Mouse (Mus musculus): Measurements from ENCODE around the gene Cacul1.

The Cacul1 gene

DNA sequence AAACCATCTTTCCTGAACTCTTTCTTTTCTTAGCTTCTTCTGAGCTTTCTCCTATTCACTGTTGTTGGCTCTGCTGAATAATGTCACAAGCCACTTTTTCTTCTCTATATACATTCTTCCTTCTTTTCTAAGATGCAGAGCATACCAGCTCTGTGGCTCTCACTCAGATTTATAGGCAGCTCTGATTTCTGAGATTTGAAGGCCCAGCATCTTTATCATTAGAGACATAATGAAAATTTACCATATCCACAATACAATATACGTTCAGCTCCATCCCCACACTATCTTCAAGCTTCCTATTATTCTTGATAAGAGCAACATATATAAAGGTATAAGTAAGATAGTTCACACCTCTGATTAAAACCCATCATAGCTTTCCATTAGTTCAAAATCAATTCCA lies 50.7 kb downstream of the Cacul1 start:
- no peak for DNase-seq (ENCODE audit: low spot score in 2 of 2)

DNA sequence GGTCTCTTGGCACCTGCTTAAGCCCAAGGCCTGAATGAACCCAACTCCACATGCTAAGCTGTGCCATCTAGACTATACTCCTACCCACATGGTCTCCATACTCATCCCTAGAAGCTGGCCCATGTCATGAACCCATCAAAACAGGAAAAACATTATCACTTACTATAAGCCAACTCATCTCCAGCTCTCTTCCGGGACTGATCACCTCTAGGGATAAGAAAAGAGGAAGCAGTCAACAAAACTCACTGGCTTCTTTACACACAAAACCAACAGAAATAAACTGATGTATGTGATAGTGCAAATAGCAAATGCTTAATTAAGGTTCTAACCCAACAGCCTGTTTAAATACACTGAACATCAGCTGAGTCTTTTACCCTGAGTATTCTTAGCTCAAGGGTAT lies 51.5 kb downstream of the Cacul1 start:
- DNase-seq (ENCODE audit: low spot score in 2 of 2): no peak

DNA sequence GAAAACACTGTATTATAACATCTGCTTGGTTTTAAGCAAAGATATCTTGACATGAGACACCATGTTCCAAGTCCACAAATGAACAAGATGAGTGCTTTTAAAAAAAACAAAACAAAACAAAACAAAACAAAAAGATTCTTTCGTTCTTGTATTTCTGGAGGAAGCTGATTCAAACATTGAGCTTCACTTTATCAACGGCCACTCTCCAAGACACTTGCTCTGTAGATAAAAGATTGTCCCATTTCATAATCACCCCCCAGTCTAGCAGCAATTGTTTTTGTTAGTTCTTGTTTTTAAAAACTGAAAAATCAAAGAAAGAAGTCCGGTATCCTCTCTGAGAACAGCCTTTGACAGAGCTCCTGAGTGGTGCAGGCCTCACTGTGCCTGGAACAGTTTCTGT lies 52.2 kb downstream of the Cacul1 start:
- no peak for DNase-seq (ENCODE audit: low spot score in 2 of 2)

DNA sequence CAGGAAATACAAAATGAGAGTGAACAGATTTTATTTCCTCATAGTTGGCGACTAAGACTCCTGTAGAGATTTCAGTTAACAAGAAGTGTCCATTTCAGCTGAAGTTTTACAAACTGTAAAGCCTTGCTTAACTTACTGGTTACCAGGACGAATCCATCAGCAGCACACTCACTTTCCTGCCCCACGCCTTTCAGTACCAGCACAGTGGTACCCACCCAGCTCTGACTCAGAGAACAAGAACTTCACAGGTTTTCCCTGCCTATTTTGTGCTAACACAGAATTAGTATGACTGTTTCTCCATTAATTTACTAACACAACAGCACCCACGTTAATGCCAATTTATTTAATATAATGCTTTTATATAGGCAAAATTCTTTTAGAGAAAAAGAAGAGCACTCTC lies 53.9 kb downstream of the Cacul1 start:
- no peak for DNase-seq (ENCODE audit: low spot score in 2 of 2)

DNA sequence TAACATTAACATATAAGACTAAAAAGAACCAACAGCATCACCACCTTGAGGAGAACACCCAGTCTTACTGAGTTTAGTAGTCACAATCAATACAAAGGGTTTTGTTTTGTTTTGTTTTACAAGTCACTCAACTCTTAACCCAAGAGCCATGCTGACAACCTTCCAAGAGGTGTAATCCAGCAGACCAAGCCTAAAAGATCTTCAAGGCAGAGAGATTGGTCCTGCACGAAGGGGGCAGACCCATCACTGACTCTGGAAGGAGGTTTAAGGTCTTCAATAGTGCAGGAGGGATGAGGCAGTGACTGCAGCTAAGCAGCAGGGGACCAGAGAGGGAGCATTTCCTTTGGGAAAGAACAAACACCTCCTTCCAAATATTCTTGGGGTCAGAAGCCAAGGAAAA lies 55.7 kb downstream of the Cacul1 start:
- no peak for DNase-seq (ENCODE audit: low spot score in 2 of 2)

DNA sequence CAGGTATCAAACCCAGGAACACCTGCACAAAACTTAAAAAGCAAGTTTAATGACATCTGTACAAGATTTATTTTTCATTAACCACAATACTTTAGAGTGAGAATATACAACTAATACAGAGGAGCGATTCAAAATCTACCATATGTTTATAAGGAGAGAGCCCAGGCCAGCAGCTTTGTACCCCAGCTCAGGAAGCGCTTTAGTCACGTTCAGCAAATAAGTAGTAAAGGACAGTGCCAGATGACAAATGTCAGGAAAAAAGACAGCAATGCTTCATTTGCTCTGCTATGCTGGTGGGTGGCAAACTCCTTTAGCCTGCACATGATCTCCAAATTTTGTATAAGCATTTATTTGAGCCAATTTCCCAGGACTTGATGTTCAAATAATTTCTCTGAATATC lies 56.1 kb downstream of the Cacul1 start:
- no peak for DNase-seq (ENCODE audit: low spot score in 2 of 2)

DNA sequence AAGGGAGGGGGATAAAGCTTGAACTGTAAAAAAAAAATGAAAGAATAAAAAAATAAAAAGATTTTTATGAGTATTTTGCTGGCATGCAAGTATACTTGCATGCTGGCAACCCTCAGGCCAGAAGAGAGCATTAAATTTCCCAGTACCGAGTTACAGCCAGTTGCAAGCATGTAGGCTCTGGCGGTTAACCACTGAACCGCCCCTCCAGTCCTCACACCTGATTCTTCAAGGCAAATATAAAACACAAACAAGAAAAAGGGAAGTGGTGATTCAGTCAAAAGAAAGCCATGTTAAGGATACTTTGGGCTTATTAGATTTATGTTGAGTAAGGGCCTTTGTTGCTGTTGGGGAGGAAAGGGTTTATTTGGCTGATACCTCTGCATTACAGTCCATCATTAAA lies 60.7 kb downstream of the Cacul1 start:
- no peak for DNase-seq (ENCODE audit: low spot score in 2 of 2)

DNA sequence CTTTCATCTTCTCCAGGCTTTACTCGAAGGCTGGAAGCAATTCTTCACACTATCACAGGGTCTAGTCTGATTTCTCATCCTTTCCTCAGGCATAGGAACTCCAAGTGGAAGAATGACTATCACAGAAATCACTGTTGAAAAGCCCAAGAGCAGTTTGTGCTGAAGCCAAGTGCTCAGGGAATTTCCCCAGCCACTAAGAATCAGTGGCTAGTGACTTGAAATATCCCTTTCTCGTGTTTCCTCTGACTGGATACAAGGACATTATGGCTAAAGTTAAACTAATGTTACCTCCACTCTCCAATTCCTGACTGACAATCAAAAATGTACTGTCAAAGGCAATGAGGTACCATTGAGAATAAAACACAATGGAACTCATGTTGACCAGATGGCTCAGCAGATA lies 65.8 kb downstream of the Cacul1 start:
- no peak for DNase-seq (ENCODE audit: low spot score in 2 of 2)

DNA sequence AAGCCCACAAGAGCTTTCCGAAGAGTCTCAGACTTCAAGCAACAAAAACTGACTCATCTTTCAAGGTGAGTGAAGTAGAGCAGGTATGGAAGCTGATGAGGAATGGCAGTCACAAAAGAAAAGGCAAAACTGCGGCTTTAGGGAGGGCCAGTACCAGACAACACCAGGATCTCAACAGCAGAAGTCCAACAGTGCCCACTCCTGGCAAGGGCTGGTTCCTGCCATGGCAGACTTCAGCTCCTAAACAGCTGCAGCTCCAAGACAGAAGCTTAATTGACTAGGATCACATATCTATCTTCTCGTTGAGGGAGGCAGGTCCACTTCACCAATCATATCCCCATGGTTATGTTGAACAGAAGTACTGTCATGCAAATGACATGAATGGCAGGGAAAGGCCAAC lies 67.4 kb downstream of the Cacul1 start:
- DNase-seq (ENCODE audit: low spot score in 2 of 2): no peak

DNA sequence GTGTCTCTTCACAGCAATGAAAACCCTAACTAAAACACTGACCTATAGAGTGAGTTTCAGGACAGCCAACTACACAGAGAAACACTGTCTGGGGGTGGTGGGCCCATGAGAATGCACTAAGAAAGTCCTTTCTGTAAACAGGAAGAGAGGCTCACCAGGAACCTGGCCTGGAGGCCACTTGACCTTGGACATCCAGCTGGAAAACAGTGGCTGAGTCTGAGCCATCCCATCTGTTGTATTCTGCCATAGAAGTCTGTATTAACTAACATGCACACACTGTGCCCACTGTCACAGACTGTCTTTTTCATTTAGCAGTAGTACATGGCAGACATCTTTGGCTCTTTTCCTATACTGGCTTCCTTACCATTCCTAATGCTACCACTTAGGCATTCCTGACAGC lies 80.6 kb downstream of the Cacul1 start:
- DNase-seq (ENCODE audit: low spot score in 2 of 2): no peak

DNA sequence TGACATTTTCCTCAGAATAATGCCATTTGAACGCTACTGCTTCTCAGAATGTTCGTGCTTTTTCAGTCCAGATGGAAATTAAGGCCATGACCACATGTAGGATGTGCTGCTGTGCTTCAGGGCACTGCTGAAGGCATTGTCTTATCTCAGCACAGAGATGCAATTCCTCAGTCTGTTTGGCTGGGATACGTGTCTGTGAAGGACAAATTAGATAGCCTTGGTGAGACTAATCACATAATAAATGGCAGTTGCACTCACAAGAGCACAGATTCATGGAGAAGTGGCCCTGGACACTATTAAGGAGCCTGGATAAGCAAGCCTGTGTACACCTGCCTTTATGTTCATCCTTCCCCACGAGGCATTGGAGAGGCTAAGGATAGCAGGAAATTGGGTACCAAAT lies 83.7 kb downstream of the Cacul1 start:
- no peak for DNase-seq (ENCODE audit: low spot score in 2 of 2)

DNA sequence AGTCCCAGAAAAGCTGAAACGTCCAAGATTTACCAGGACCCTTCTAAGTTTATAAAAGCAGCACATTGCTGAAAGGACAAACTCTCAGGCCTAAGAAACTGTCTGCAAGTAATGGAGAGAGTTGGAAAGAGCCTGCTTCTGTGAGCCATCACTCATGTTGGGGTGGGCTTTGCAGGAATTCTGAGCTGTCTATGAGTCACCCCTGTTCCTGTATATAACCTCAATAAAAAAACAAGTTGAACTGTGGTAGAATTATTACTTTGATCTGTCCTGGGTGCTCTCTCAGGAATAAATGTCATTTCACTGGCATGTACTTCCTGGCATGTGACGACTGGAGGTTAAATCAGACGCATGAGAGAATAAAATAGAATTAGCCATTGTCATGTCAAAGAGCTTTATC lies 85.1 kb downstream of the Cacul1 start:
- no peak for DNase-seq (ENCODE audit: low spot score in 2 of 2)

DNA sequence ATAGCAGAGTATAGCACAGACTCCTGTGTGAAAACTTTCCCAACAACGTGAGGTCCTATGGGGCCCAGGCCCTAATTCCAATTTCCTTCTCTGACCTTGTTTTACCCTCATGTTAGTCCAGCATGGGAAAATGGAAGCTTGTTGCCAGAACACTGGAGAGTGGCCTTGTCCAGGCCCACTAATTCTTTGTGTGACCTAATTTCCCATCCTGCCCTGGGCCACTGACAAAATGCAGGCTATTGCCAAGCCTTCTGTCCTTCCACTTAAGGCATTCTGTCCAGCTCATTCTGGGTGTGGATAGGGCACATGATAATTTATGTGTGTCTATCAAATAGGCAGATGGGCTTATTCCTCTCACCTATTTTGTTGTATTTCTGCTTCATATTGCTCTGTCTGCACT lies 91.3 kb downstream of the Cacul1 start:
- no peak for DNase-seq (ENCODE audit: low spot score in 2 of 2)

DNA sequence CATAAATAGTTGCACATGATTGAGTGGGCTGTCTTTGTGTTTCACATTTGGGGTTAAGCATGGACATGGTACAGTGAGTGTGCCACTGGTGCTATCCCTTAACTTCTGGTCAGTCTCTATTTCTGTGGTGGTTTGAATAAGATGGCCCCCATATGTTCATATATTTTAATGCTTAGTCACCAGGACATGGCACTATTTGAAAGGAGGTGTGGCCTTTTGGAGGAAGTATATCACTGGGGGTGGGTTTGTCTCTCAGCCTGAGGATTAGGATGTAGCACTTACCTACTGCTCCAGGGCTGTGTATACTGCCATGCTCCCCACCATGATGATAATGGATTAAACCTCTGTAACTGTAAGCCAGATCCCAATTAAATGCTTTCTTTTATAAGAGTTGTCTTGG lies 95.6 kb downstream of the Cacul1 start:
- DNase-seq (ENCODE audit: low spot score in 2 of 2): no peak

DNA sequence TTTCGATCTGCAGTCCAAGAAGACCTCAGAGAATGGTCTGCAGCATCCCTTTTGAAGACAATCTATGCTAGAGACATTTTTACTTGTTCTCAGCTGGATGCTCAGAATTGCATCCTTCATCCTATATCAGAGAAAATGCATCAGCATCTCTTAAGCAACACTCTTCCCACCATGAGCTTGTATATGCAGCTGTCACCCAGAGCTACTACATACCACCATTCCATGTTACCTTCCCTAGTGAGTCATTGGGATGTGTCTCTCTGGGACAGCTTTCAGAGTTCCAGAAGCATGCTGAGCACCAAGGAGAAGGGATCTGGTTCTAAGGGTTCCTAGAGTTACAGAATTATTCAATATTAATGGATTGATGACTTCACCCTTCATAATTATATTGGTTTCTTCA lies 102.0 kb downstream of the Cacul1 start:
- DNase-seq (ENCODE audit: low spot score in 2 of 2): no peak

DNA sequence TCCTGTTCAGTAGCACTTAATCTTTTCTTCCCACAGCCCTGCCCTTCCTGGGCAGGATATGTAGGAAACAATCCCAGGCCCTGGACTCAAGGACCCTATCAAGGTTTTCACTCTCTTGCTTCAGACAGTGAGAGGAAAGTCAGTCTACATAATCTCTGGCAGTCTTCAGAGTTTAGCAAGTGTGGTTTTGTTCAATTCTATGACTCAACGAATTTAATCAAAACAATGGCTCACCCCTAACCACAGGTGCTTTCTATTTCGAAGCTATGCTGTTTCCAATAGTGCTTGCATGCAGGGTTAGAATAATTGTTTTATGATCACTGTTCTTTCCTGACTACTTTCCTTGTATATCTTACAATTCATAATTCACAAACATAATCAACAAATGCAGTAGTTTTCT lies 103.0 kb downstream of the Cacul1 start:
- no peak for DNase-seq (ENCODE audit: low spot score in 2 of 2)

Measured in thymus, postnatal 10 days (tissue).